Mouse (Mus musculus): Measurements from ENCODE around the gene Csnk1d. TPM values are rescaled to one million over a fixed set of nuclear protein-coding genes. Genes with fewer than 3 reads are reported as not detected.
A peak's percentile ranks its signal among the peaks of the same experiment; 100 is the strongest.

Gene Csnk1d
- polyA plus RNA-seq, 2 experiments, result 17.1 to 27.0 TPM

GRCm38 (mm10) chr11:121024163-121024562 is 33.0 kb upstream of the Csnk1d start:
- Histone ChIP-seq H3K9me3 (ENCODE audit: control insufficient read depth, low read length) (no peaks in the 10 kb centered on the region), H3K27me3 (ENCODE audit: control insufficient read depth, insufficient read depth, low read length) (no peaks in the 10 kb centered on the region), H3K4me3 (ENCODE audit: insufficient read depth in 1 of 2, low read depth in 2 of 2, low read length in 2 of 2) (no peak overlapping the region), H3K4me1 (replicated peaks; ENCODE audit: control insufficient read depth in 2 of 2, insufficient read depth in 2 of 2, low read length in 1 of 2) (peaks cover 0 to 9% of the 10 kb centered on the region in 2 experiments; a peak in 2 of 4 replicates), H3K9ac (replicated peaks) (no peak overlapping the region), H3K36me3 (replicated peaks; ENCODE audit: control insufficient read depth, insufficient read depth, low read depth) (no peaks in the 10 kb centered on the region), H3K27ac (no peak overlapping the region), H3K4me2 (ENCODE audit: low read depth) (no peak overlapping the region)
- ATAC-seq (ENCODE audit: insufficient read depth) (no peak), DNase-seq (ENCODE audit: low read depth in 3 of 3, low spot score in 3 of 3) (no peak)
- TF ChIP-seq EP300 (IDR thresholded peaks at IDR 0.05; ENCODE audit: low read depth) (no peak), CTCF (IDR thresholded peaks at IDR 0.05; ENCODE audit: low read depth) (no peak)
- WGBS (ENCODE audit: insufficient replicate concordance), result 13% methylated on average over 6 of the region's 6 CpGs

DNA sequence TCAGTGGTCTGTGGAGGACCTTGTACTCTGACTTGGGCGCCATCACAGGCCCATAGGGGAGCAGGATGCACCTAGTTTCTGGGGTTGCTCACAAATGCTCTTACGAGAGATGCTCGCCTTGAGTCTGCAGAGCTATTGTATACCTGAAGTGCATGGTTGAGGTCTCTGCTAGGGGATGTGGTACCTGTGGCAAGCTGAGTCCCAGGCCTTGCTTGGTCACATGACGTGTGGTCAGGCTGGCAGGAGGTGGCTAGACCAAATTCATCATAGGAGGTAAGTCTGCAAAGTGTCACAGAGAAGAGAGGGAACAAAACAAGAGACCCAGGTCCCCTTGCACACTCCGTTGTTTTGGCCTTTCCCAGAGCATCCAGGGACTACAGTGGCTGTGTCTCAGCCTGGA is 28.4 kb upstream of the Csnk1d start:
- Histone ChIP-seq H3K4me2 (ENCODE audit: low read depth) (no peak overlapping the region), H3K4me1 (replicated peaks; ENCODE audit: control insufficient read depth in 2 of 2, insufficient read depth in 2 of 2, low read length in 1 of 2) (no peaks in the 10 kb centered on the region), H3K27ac (no peak overlapping the region), H3K36me3 (replicated peaks; ENCODE audit: control insufficient read depth, insufficient read depth, low read depth) (no peaks in the 10 kb centered on the region), H3K27me3 (ENCODE audit: control insufficient read depth, insufficient read depth, low read length) (no peaks in the 10 kb centered on the region), H3K9ac (replicated peaks) (no peak overlapping the region), H3K9me3 (ENCODE audit: control insufficient read depth, low read length) (no peaks in the 10 kb centered on the region), H3K4me3 (ENCODE audit: insufficient read depth in 1 of 2, low read depth in 2 of 2, low read length in 2 of 2) (no peak overlapping the region)
- TF ChIP-seq CTCF (IDR thresholded peaks at IDR 0.05; ENCODE audit: low read depth) (no peak), EP300 (IDR thresholded peaks at IDR 0.05; ENCODE audit: low read depth) (no peak)
- DNase-seq (ENCODE audit: low read depth in 3 of 3, low spot score in 3 of 3) (no peak), ATAC-seq (ENCODE audit: insufficient read depth) (no peak)
- 57% methylated on average over 5 of the region's 5 CpGs for WGBS (ENCODE audit: insufficient replicate concordance)

DNA sequence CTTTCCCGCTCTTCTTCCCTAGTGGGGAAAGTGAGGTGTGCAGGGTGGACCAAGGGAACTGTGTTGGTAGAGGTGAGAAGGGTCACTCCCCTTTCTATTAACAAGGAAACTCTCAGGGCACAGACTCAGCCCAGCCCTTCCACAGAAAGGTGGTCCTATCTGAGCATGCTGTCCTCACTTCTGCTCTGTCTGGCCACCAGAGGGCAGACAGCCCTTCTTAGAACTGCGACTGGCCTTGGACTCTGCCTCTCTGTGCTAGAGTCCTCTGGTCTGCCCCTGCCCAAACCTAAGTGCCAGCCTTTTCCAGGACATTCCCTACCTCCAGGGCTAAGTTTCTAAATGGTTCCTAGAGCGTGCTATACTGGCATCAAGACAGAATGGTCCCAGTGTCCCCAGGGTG is 26.6 kb upstream of the Csnk1d start:
- WGBS (ENCODE audit: insufficient replicate concordance), result 28% methylated on average over 3 of the region's 3 CpGs
- no peak overlapping the region for H3K27ac ChIP-seq
- H3K4me1 ChIP-seq (replicated peaks; ENCODE audit: control insufficient read depth in 2 of 2, insufficient read depth in 2 of 2, low read length in 1 of 2), result no peaks in the 10 kb centered on the region
- no peaks in the 10 kb centered on the region for H3K9me3 ChIP-seq (ENCODE audit: control insufficient read depth, low read length)
- no peak overlapping the region for H3K4me3 ChIP-seq (ENCODE audit: insufficient read depth in 1 of 2, low read depth in 2 of 2, low read length in 2 of 2)
- ATAC-seq (ENCODE audit: insufficient read depth) (peak; percentile 62; the same call in 1 of the 2 replicates), DNase-seq (ENCODE audit: low read depth in 3 of 3, low spot score in 3 of 3) (peak; percentile 18 to 32 (median 28))
- no peak overlapping the region for H3K4me2 ChIP-seq (ENCODE audit: low read depth)
- H3K27me3 ChIP-seq (ENCODE audit: control insufficient read depth, insufficient read depth, low read length), result no peaks in the 10 kb centered on the region
- H3K9ac ChIP-seq (replicated peaks), result no peak overlapping the region
- no peak for TF ChIP-seq EP300 (IDR thresholded peaks at IDR 0.05; ENCODE audit: low read depth)
- TF ChIP-seq CTCF (IDR thresholded peaks at IDR 0.05; ENCODE audit: low read depth), result peak; percentile 90
- no peaks in the 10 kb centered on the region for H3K36me3 ChIP-seq (replicated peaks; ENCODE audit: control insufficient read depth, insufficient read depth, low read depth)

DNA sequence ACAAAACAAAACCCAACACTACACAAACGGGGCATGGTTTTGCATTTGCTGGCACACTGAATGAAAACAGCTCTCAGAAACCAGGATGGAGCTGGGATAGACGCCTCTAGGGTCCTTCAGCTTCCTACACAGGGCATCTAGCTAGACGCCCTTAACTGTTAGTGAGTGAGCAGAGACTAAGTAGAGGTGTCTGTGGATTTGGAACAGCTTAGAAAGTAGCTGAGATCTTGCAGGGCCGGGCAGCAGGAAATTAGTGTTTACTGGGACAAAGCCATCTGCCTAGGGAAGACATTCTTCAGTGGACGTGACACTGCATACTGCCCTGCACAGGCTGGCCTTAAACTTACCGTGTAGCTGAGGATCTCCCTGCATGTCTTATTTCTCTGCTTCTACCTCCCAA is 24.3 kb upstream of the Csnk1d start:
- Histone ChIP-seq H3K27ac (no peak overlapping the region), H3K9me3 (ENCODE audit: control insufficient read depth, low read length) (no peaks in the 10 kb centered on the region), H3K4me2 (ENCODE audit: low read depth) (no peak overlapping the region), H3K4me1 (replicated peaks; ENCODE audit: control insufficient read depth in 2 of 2, insufficient read depth in 2 of 2, low read length in 1 of 2) (peaks cover 0 to 3% of the 10 kb centered on the region in 2 experiments; a peak in 1 of 4 replicates), H3K27me3 (ENCODE audit: control insufficient read depth, insufficient read depth, low read length) (no peaks in the 10 kb centered on the region), H3K9ac (replicated peaks) (no peak overlapping the region), H3K4me3 (ENCODE audit: insufficient read depth in 1 of 2, low read depth in 2 of 2, low read length in 2 of 2) (no peak overlapping the region), H3K36me3 (replicated peaks; ENCODE audit: control insufficient read depth, insufficient read depth, low read depth) (no peaks in the 10 kb centered on the region)
- ATAC-seq (ENCODE audit: insufficient read depth), result no peak
- DNase-seq (ENCODE audit: low read depth in 3 of 3, low spot score in 3 of 3), result no peak
- 40% methylated on average over 6 of the region's 6 CpGs for WGBS (ENCODE audit: insufficient replicate concordance)
- TF ChIP-seq EP300 (IDR thresholded peaks at IDR 0.05; ENCODE audit: low read depth), result no peak
- no peak for TF ChIP-seq CTCF (IDR thresholded peaks at IDR 0.05; ENCODE audit: low read depth)

GRCm38 (mm10) chr11:121014896-121015300 is 23.8 kb upstream of the Csnk1d start:
- H3K4me2 ChIP-seq (ENCODE audit: low read depth), result no peak overlapping the region

More at GRCm38 (mm10) chr11:121014896-121015300, 23.8 kb upstream of the Csnk1d start:
- Histone ChIP-seq H3K4me1 (replicated peaks; ENCODE audit: control insufficient read depth in 2 of 2, insufficient read depth in 2 of 2, low read length in 1 of 2) (peaks cover 0 to 3% of the 10 kb centered on the region in 2 experiments; a peak in 1 of 4 replicates), H3K9ac (replicated peaks) (no peak overlapping the region), H3K36me3 (replicated peaks; ENCODE audit: control insufficient read depth, insufficient read depth, low read depth) (no peaks in the 10 kb centered on the region), H3K27ac (no peak overlapping the region), H3K9me3 (ENCODE audit: control insufficient read depth, low read length) (no peaks in the 10 kb centered on the region), H3K4me3 (ENCODE audit: insufficient read depth in 1 of 2, low read depth in 2 of 2, low read length in 2 of 2) (no peak overlapping the region), H3K27me3 (ENCODE audit: control insufficient read depth, insufficient read depth, low read length) (no peaks in the 10 kb centered on the region)
- DNase-seq (ENCODE audit: low read depth in 3 of 3, low spot score in 3 of 3) (no peak), ATAC-seq (ENCODE audit: insufficient read depth) (no peak)
- WGBS (ENCODE audit: insufficient replicate concordance), result 50% methylated on average over 19 of the region's 19 CpGs
- TF ChIP-seq CTCF (IDR thresholded peaks at IDR 0.05; ENCODE audit: low read depth) (no peak), EP300 (IDR thresholded peaks at IDR 0.05; ENCODE audit: low read depth) (no peak)

All from liver, embryonic 14.5 days (tissue).